Mouse (Mus musculus): ENCODE data around the gene Ntpcr.

DNA sequence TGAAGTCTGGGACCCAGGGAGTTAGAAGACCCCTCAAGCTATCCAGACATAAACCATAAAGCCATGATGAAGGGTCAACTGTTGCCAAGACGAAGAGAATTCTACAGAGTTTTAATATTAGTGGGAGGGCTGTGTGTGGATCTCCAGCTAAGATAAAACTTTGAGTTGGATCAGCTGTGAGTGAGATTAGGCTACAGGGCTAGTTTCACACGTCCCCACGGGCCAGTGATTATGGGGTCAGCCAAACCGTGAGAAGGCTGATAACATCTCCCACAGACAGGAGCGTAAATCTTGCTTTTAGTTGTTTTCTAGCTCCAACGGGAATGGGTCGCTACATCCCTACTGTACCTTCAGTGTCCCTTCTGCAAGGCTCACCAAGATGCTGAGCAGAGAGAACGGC lies 49.9 kb downstream of the Ntpcr start:
- TF ChIP-seq CTCF (IDR thresholded peaks at IDR 0.05; ENCODE audit: low read depth) (no peak), EP300 (optimal IDR thresholded peaks at IDR 0.05) (no peak)
